Mouse (Mus musculus) heart, adult 2 months (tissue): ENCODE results near the gene Olfr1431.
"Not testable (repeated sequence)": the region's sequence is repeated elsewhere in the genome, so short reads cannot be mapped to it uniquely, and the experiment has no call there.

Experiments used
- CTCF ChIP-seq: fragments of 200-600 bp; IDR thresholded peaks from 2 replicates; pipeline ENCODE4 v1.8.1; 2022; ENCODE audit warnings: antibody characterized with exemption, mild to moderate bottlenecking, moderate library complexity
- EP300 ChIP-seq: fragments of 200-500 bp; IDR thresholded peaks from 2 replicates; pipeline ENCODE4 v1.6.1; 2011; ENCODE audit warnings: low read depth, low read length, control low read depth; ENCODE audit not compliant: insufficient read depth

DNA sequence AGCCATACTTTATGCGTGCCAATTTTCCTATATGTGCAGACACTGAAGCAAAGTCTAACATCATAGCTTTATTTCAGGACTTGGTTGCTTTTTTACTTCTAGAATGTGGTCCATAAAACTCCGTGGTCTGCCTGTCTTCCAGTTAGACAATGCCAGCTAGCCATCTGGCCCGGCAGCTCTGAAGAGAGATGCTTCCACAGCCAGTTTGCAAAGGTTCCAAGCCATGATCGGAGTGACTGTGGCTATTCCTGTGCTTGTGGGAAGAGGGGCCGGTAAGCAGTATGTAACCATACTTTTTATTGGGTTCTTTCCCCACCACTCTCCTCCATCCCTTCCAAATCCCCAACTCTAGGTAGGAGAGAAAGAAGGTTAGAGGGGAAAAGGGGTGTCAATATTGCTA is 25.0 kb upstream of the Olfr1431 start:
- not testable (repeated sequence) for TF ChIP-seq CTCF, EP300
